In genomic region chr16:45756855-45757254, GRCm38 (mm10) we compare ENCODE assay signal across 8 mouse cellular contexts. TPM values are rescaled to one million over a fixed set of nuclear protein-coding genes. Genes with fewer than 3 reads are reported as not detected.
DNase-seq lines count a peak whose midpoint lies in the region; ATAC-seq and TF ChIP-seq lines count a peak whose summit lies in the region.

No protein-coding gene starts in this region.

- H3K27me3 ChIP-seq in thymus, adult 2 months (ENCODE audit: control insufficient read depth, insufficient read depth, low read length) = no peaks in the 10 kb centered on the region

- H3K4me1 ChIP-seq in thymus, adult 2 months (replicated peaks; ENCODE audit: control insufficient read depth, insufficient read depth, low read length) = no peaks in the 10 kb centered on the region

- no peak for DNase-seq in frontal cortex, postnatal 25 days (ENCODE audit: low spot score in 2 of 2)
- peak; percentile 41 for DNase-seq in thymus, adult 2 months
- no peak for DNase-seq in thymus, postnatal 36 days
- peak; percentile 50 for DNase-seq in embryo, embryonic 9.5 days (ENCODE audit: extremely low spot score)
- DNase-seq in induced T-regulatory cell, adult 2 months (ENCODE audit: low read depth) = peak; percentile 85
- peak; percentile 87 for DNase-seq in lung, postnatal 36 days
- no peak for DNase-seq in testis, postnatal 10 days (ENCODE audit: low spot score)

- H3K4me3 ChIP-seq in thymus, adult 2 months (ENCODE audit: control insufficient read depth, insufficient read depth, low read length) = no peak overlapping the region

- H3K27ac ChIP-seq in thymus, adult 2 months (ENCODE audit: control insufficient read depth, insufficient read depth, low read length) = no peak overlapping the region

- H3K36me3 ChIP-seq in thymus, adult 2 months (ENCODE audit: control insufficient read depth, insufficient read depth, low read length) = no peaks in the 10 kb centered on the region

- no peak for TF ChIP-seq CTCF in thymus, adult 2 months (IDR thresholded peaks at IDR 0.05; ENCODE audit: borderline replicate concordance, control insufficient read depth, extremely low read depth, insufficient read depth, low read length, poor library complexity)

- no peak for TF ChIP-seq POLR2A in thymus, adult 2 months (IDR thresholded peaks at IDR 0.05; ENCODE audit: control insufficient read depth, extremely low read depth, insufficient read depth, low read length, poor library complexity)

- WGBS in thymus, adult 2 months = 16% methylated on average over 9 of the region's 9 CpGs

- peak; percentile 95 for ATAC-seq in frontal cortex, adult (ENCODE audit: low TSS enrichment)

RNA-seq across cellular contexts. Expression of gene Abhd10, which starts 14.1 kb away (rescaled TPM):
- polyA plus RNA-seq in thymus, adult 2 months (2012; rRNA removed) = 10.4 and 11.4 TPM in 2 replicates

RNA-seq across cellular contexts. Expression of gene Tagln3, which starts 32.4 kb away (rescaled TPM):
- polyA plus RNA-seq in thymus, adult 2 months (2012; rRNA removed) = 1.2 TPM in 2 replicates

Comparison
In these comparisons a context has a peak if more than half of its experiments do, and no peak if none do; other contexts are left out.
1. DNase-seq: peak in thymus, adult 2 months (single experiment), embryo, embryonic 9.5 days (single experiment), induced T-regulatory cell, adult 2 months (single experiment) and lung, postnatal 36 days (single experiment); none in frontal cortex, postnatal 25 days (0 of 2), thymus, postnatal 36 days (0 of 2) and testis, postnatal 10 days (single experiment).